Mouse (Mus musculus) forelimb bud, embryonic 11.5 days (tissue): ENCODE results near the gene Dpagt1.

Source experiments
- DNase-seq: peaks from one replicate; pipeline ENCODE4 v3.0.0-alpha.2; 2012; ENCODE audit warnings: low read depth, low spot score

The Dpagt1 gene

DNA sequence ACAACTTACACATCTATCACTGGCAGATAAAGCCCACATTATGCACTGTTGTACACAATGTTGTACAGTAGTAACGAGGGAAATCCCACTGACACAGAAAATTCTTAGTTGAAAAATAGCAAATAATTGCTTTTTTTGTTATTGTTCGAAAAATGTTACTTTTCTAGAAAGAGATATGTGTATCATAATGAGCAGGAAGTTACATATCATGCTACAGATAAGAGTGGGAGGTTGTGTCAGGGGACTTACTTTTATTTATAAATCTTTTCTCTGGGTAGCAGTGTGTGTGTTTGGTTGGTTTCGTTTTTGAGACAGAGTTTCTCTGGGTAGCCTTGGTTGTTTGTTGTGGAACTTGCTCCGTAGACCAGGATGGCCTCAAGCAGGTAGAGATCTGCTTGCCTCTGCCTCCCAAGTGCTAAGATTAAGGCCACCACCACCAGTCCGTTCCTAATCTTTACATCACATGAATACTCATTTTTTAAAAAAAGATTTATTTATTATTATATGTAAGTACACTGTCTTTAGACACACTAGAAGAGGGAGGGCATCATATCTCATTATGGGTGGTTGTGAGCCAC, 52.4 kb downstream of the Dpagt1 start:
- DNase-seq: no peak

- peak; percentile 97 for DNase-seq
Measured at GRCm38 (mm10) chr9:44379054-44379834, 53.4 kb downstream of the Dpagt1 start, which contains the start of gene Hyou1. TSS of gene Hyou1 (plus strand) at chr9:44379490.

GRCm38 (mm10) chr9:44379862-44380261, 54.0 kb downstream of the Dpagt1 start:
- peak; percentile 33 for DNase-seq
